Mouse (Mus musculus): ENCODE results near the gene Pard3. TPM values are rescaled to one million over a fixed set of nuclear protein-coding genes. Genes with fewer than 3 reads are reported as not detected.

The Pard3 gene
- polyA plus RNA-seq, 1 experiment from 2014 or later = 30.9 TPM

DNA sequence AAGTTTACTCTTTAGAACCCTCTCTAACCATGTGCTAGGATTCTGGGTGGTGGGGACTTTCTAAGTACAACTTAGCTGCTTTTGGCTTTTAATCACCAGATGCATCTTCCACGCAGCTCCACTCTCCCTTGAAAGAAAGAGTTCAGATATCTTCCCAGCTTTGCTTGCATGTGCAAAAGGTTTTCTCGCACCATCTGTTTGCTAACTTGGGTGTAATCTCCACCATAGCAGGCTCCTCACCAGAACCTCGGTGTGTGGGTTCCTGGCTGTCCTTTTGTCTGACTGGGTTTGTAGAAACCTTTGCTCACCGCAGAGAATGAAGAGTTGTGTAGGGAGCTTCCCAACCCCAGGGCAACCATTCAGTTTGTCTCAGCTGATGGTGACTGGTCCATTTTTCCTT is 462.0 kb downstream of the Pard3 start:
- no peak for ATAC-seq (ENCODE audit: low FRiP score)
- no peaks in the 10 kb centered on the region for H3K4me1 ChIP-seq (replicated peaks; ENCODE audit: control insufficient read depth, insufficient read depth, low read length)
- WGBS = 87% methylated on average over 4 of the region's 4 CpGs

DNA sequence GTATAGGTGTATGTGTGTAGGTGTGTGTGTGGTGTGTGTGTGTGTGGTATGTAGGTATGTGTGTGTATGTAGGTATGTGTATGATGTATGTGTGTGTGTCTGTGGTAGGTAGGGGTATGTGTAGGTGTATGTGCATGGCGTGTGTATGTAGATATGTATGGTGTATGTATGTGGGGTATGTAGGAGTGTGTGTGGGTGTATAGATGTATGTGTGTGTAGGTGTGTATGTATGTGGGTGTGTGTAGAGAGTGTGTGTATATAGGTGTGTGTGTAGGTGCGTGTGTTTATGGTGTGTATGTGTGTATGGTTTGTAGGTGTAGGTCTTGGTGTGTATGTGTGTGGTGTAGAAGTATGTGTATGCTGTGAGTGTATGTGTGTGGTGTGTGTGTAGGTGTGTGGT is 464.6 kb downstream of the Pard3 start:
- no peak for ATAC-seq (ENCODE audit: low FRiP score)
- Histone ChIP-seq H3K4me1 (replicated peaks; ENCODE audit: control insufficient read depth, insufficient read depth, low read length) (no peaks in the 10 kb centered on the region), H3K27ac (ENCODE audit: low read depth, low read length) (no peak overlapping the region), H3K36me3 (ENCODE audit: control insufficient read depth, insufficient read depth, low read length) (no peaks in the 10 kb centered on the region), H3K9ac (ENCODE audit: low read depth, low read length) (no peak overlapping the region), H3K27me3 (ENCODE audit: control insufficient read depth, insufficient read depth, low read length) (no peaks in the 10 kb centered on the region), H3K4me3 (ENCODE audit: low read depth, low read length) (no peak overlapping the region), H3K4me2 (replicated peaks; ENCODE audit: low read depth, low read length) (no peak overlapping the region), H3K9me3 (ENCODE audit: control insufficient read depth, low read length) (no peaks in the 10 kb centered on the region)
- 94% methylated on average over 2 of the region's 2 CpGs for WGBS
- DNase-seq (ENCODE audit: low spot score) = no peak

More for the DNA sequence above, 462.0 kb downstream of the Pard3 start:
- Histone ChIP-seq H3K36me3 (ENCODE audit: control insufficient read depth, insufficient read depth, low read length) (no peaks in the 10 kb centered on the region), H3K27ac (ENCODE audit: low read depth, low read length) (no peak overlapping the region), H3K4me2 (replicated peaks; ENCODE audit: low read depth, low read length) (no peak overlapping the region), H3K27me3 (ENCODE audit: control insufficient read depth, insufficient read depth, low read length) (no peaks in the 10 kb centered on the region), H3K4me3 (ENCODE audit: low read depth, low read length) (no peak overlapping the region), H3K9me3 (ENCODE audit: control insufficient read depth, low read length) (no peaks in the 10 kb centered on the region), H3K9ac (ENCODE audit: low read depth, low read length) (no peak overlapping the region)
- DNase-seq (ENCODE audit: low spot score) = no peak

DNA sequence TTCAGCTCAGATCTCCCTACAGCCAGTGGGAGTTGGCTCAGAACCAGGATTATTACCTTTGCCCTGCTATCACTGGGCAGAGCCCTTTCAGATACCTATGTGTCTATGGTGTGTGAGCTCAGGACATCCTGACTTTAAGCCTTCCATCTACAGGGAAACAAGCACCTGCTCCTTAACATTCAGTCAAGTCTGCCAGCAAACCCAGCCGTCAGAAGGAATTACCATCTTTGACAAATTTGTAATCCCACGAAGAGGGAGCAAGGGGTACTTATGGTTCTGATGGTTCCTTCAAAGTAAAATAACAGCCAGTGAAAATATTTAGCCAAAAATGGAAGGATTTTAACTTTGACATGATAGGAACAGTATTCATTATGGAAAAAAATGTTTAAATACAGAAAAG is 466.1 kb downstream of the Pard3 start:
- no peak overlapping the region for H3K27ac ChIP-seq (ENCODE audit: low read depth, low read length)
- H3K9me3 ChIP-seq (ENCODE audit: control insufficient read depth, low read length) = no peaks in the 10 kb centered on the region
- no peak overlapping the region for H3K4me3 ChIP-seq (ENCODE audit: low read depth, low read length)
- ATAC-seq (ENCODE audit: low FRiP score) (no peak), DNase-seq (ENCODE audit: low spot score) (no peak)
- H3K36me3 ChIP-seq (ENCODE audit: control insufficient read depth, insufficient read depth, low read length) = no peaks in the 10 kb centered on the region
- H3K9ac ChIP-seq (ENCODE audit: low read depth, low read length) = no peak overlapping the region
- 96% methylated on average over 2 of the region's 2 CpGs for WGBS
- H3K4me2 ChIP-seq (replicated peaks; ENCODE audit: low read depth, low read length) = no peak overlapping the region
- H3K27me3 ChIP-seq (ENCODE audit: control insufficient read depth, insufficient read depth, low read length) = no peaks in the 10 kb centered on the region
- no peaks in the 10 kb centered on the region for H3K4me1 ChIP-seq (replicated peaks; ENCODE audit: control insufficient read depth, insufficient read depth, low read length)

DNA sequence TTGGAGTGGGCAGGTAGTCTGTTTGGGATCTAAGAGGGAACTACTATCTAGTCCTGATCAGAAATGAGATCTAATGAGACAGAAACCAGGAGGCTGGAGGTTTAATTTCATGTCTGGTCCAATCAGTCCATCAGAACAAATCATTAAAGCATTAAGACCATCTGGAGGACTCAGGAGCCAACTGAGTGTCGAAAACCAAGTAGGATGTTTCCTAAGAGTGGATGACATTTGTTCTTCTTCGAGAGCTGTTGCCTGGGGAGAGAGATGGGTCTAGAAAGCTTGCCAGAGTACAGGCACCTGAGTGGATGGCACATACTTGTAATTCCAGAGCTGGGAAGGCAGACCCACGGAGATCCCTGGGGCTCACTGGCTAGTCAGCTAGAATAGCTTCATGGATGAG is 468.2 kb downstream of the Pard3 start:
- H3K4me3 ChIP-seq (ENCODE audit: low read depth, low read length) = no peak overlapping the region
- no peak overlapping the region for H3K27ac ChIP-seq (ENCODE audit: low read depth, low read length)
- ATAC-seq (ENCODE audit: low FRiP score) (no peak), DNase-seq (ENCODE audit: low spot score) (no peak)
- H3K4me1 ChIP-seq (replicated peaks; ENCODE audit: control insufficient read depth, insufficient read depth, low read length) = no peaks in the 10 kb centered on the region
- no peak overlapping the region for H3K9ac ChIP-seq (ENCODE audit: low read depth, low read length)
- no peaks in the 10 kb centered on the region for H3K27me3 ChIP-seq (ENCODE audit: control insufficient read depth, insufficient read depth, low read length)
- no peaks in the 10 kb centered on the region for H3K9me3 ChIP-seq (ENCODE audit: control insufficient read depth, low read length)
- 82% methylated on average over 3 of the region's 3 CpGs for WGBS
- no peaks in the 10 kb centered on the region for H3K36me3 ChIP-seq (ENCODE audit: control insufficient read depth, insufficient read depth, low read length)
- no peak overlapping the region for H3K4me2 ChIP-seq (replicated peaks; ENCODE audit: low read depth, low read length)

DNA sequence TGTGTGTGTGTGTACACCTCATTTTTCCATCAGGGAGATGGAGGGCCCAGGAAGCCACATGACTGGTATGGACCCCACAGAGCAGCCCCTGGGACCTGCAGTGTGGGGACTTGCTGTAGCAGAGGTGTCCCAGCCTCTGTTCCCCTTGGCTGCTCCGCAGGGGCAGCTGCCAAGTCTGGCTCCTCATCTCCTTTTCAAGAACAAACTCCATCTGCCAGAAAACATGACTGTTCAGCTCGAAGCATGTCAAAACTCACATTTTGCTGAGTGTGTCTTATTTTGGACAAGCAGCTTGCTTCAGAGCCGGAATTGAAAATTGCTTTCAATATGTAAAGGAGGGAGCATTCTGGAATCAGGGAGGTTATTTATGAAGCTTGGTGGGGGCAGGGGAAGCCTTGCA is 471.1 kb downstream of the Pard3 start:
- WGBS = 68% methylated on average over 3 of the region's 3 CpGs
- ATAC-seq (ENCODE audit: low FRiP score) = no peak
- Histone ChIP-seq H3K36me3 (ENCODE audit: control insufficient read depth, insufficient read depth, low read length) (no peaks in the 10 kb centered on the region), H3K27ac (ENCODE audit: low read depth, low read length) (no peak overlapping the region), H3K9ac (ENCODE audit: low read depth, low read length) (no peak overlapping the region), H3K9me3 (ENCODE audit: control insufficient read depth, low read length) (no peaks in the 10 kb centered on the region), H3K4me2 (replicated peaks; ENCODE audit: low read depth, low read length) (no peak overlapping the region), H3K4me3 (ENCODE audit: low read depth, low read length) (no peak overlapping the region), H3K27me3 (ENCODE audit: control insufficient read depth, insufficient read depth, low read length) (no peaks in the 10 kb centered on the region), H3K4me1 (replicated peaks; ENCODE audit: control insufficient read depth, insufficient read depth, low read length) (no peaks in the 10 kb centered on the region)
- DNase-seq (ENCODE audit: low spot score) = no peak

DNA sequence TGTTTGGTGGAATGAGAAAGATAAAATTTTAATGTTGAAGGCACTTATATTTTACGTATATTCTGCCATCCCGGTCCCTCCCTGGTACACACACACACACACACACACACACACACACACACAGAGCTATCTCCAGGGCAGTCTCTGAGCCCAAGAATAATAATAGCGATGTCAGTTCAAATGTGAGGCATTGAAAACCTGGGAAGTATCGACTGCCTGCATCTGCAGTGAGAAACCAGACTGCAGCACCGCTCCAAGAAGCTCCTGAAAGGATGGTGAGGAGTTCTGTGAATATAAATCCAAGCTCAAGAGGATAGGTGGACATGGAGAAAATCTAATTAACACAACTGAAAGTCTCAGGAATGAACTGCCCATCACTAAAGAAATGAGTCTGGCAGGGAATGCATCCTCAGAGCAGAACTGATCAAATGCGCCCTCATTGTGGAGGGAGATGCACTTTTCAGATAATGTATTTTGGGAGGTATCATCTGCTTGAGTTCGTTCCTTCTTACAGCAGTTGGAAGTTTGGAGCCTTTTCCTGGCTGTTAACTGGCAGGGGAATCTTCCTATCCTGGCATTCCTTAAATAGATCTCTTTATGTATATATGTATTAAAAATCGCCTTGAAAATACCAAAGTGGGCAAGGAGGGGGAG is 471.6 kb downstream of the Pard3 start:
- no peaks in the 10 kb centered on the region for H3K36me3 ChIP-seq (ENCODE audit: control insufficient read depth, insufficient read depth, low read length)
- H3K4me3 ChIP-seq (ENCODE audit: low read depth, low read length) = no peak overlapping the region
- 80% methylated on average over 8 of the region's 8 CpGs for WGBS
- DNase-seq (ENCODE audit: low spot score) (no peak), ATAC-seq (ENCODE audit: low FRiP score) (no peak)
- no peaks in the 10 kb centered on the region for H3K27me3 ChIP-seq (ENCODE audit: control insufficient read depth, insufficient read depth, low read length)
- H3K9ac ChIP-seq (ENCODE audit: low read depth, low read length) = no peak overlapping the region
- no peak overlapping the region for H3K4me2 ChIP-seq (replicated peaks; ENCODE audit: low read depth, low read length)
- no peak overlapping the region for H3K27ac ChIP-seq (ENCODE audit: low read depth, low read length)
- H3K4me1 ChIP-seq (replicated peaks; ENCODE audit: control insufficient read depth, insufficient read depth, low read length) = no peaks in the 10 kb centered on the region
- no peaks in the 10 kb centered on the region for H3K9me3 ChIP-seq (ENCODE audit: control insufficient read depth, low read length)

DNA sequence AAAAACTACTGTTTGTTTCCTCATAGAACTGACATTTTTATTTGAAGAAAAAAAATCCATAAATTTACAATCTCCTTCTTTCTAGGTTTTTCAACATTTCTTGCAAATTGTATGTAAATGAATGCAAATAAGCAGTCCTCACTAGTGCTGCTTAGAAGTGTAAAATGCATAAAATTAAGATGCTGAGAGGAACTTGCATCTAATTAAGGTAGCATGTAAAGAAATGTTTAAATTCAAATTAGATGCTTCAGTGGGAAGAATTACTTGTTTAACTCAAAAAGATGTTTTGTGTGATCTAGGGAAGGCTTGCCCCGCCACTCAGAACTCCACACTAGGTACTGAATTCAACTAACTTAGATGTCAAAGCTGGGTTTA is 472.1 kb downstream of the Pard3 start:
- no peak overlapping the region for H3K4me2 ChIP-seq (replicated peaks; ENCODE audit: low read depth, low read length)
- no peak overlapping the region for H3K4me3 ChIP-seq (ENCODE audit: low read depth, low read length)
- H3K27ac ChIP-seq (ENCODE audit: low read depth, low read length) = no peak overlapping the region
- 70% methylated on average over 1 of the region's 1 CpGs for WGBS
- no peaks in the 10 kb centered on the region for H3K36me3 ChIP-seq (ENCODE audit: control insufficient read depth, insufficient read depth, low read length)
- no peaks in the 10 kb centered on the region for H3K9me3 ChIP-seq (ENCODE audit: control insufficient read depth, low read length)
- ATAC-seq (ENCODE audit: low FRiP score) = no peak
- no peaks in the 10 kb centered on the region for H3K27me3 ChIP-seq (ENCODE audit: control insufficient read depth, insufficient read depth, low read length)
- H3K4me1 ChIP-seq (replicated peaks; ENCODE audit: control insufficient read depth, insufficient read depth, low read length) = no peaks in the 10 kb centered on the region
- DNase-seq (ENCODE audit: low spot score) = no peak
- no peak overlapping the region for H3K9ac ChIP-seq (ENCODE audit: low read depth, low read length)

DNA sequence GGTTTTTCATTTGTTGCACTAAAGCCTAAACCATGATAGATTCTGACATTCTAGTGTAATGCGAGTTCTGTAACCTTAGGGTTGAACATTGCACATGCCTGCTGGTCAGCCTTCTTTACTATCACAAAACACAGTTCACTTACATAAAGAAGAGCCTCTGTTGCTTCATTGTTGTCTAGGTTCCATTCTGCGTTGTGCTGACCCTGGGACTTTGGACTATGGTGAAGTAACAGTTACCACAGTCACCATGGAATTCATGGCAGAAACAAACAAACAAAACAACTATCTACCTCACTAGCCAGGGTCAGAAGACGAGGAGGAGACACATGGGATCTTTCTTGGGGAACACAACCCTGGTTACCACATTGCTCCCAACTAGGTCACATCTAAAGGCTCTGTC is 476.1 kb downstream of the Pard3 start:
- WGBS = 91% methylated on average over 3 of the region's 3 CpGs
- Histone ChIP-seq H3K36me3 (ENCODE audit: control insufficient read depth, insufficient read depth, low read length) (no peaks in the 10 kb centered on the region), H3K27me3 (ENCODE audit: control insufficient read depth, insufficient read depth, low read length) (no peaks in the 10 kb centered on the region), H3K27ac (ENCODE audit: low read depth, low read length) (no peak overlapping the region), H3K4me2 (replicated peaks; ENCODE audit: low read depth, low read length) (no peak overlapping the region), H3K4me3 (ENCODE audit: low read depth, low read length) (no peak overlapping the region), H3K9me3 (ENCODE audit: control insufficient read depth, low read length) (no peaks in the 10 kb centered on the region), H3K4me1 (replicated peaks; ENCODE audit: control insufficient read depth, insufficient read depth, low read length) (no peaks in the 10 kb centered on the region), H3K9ac (ENCODE audit: low read depth, low read length) (no peak overlapping the region)
- DNase-seq (ENCODE audit: low spot score) (no peak), ATAC-seq (ENCODE audit: low FRiP score) (no peak)

DNA sequence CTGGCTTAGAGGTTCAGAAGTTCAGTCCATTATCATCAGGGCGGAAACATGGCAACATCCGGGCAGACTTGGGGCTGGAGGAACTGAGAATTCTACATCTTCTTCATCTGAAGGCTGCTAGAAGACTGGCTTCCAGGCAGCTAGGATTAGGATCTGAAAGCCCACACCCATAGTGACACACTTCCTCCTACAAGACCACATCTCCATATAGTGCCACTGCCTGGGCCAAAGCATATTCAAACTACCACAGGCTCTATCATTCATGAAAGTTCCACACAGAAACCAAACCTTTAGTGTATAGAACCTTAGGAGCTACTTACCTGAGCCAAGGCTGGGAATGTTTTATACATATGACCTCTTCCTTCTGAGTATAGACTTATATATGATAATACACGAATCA is 476.6 kb downstream of the Pard3 start:
- ATAC-seq (ENCODE audit: low FRiP score) (no peak), DNase-seq (ENCODE audit: low spot score) (no peak)
- Histone ChIP-seq H3K4me1 (replicated peaks; ENCODE audit: control insufficient read depth, insufficient read depth, low read length) (no peaks in the 10 kb centered on the region), H3K4me3 (ENCODE audit: low read depth, low read length) (no peak overlapping the region), H3K4me2 (replicated peaks; ENCODE audit: low read depth, low read length) (no peak overlapping the region), H3K9me3 (ENCODE audit: control insufficient read depth, low read length) (no peaks in the 10 kb centered on the region), H3K36me3 (ENCODE audit: control insufficient read depth, insufficient read depth, low read length) (no peaks in the 10 kb centered on the region), H3K27me3 (ENCODE audit: control insufficient read depth, insufficient read depth, low read length) (no peaks in the 10 kb centered on the region), H3K9ac (ENCODE audit: low read depth, low read length) (no peak overlapping the region), H3K27ac (ENCODE audit: low read depth, low read length) (no peak overlapping the region)
- 89% methylated on average over 3 of the region's 3 CpGs for WGBS
